Mouse (Mus musculus) adipocyte (in vitro differentiated cells): Measurements from ENCODE around the gene Hmx2.

Source experiments
- DNase-seq: peaks from one replicate; pipeline ENCODE4 v3.0.0-alpha.2; 2016; ENCODE audit warnings: low spot score

The Hmx2 gene

DNA sequence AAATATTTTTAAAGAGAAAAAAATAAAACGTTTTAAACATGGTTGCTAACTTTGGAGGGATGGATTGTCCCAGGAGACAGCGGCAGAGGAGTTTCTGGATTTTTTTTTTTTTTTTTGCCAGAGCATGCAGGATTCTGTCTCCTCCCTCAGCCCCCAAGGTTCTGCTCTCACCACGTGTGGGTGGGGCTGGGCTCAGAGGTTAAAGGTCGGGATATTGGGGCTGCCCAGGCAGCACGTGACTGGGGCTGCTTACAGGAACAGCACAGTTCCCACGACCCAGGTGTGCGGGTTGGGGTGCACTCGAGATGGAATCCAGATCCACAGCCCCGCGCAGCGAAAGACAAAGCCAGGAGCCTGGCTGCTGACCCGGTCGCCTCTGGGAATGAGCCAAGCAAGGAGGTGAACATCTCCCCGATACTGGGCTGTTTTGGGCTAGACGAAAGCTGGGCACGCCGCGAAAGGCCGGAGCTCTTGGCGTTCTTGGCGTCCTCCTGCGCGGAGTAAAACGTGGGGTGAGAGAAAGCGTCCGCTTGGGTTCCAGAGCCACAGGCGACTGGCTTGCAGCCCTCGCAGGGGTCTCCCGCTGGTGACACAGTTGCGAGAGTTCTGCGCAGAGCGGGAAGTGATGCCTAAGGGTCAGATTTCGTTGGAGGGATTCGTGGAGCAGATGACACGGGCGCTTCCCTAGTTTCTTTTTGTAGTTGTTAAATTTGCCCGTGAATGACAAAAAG lies 8.1 kb downstream of the Hmx2 start:
- no peak for DNase-seq

DNA sequence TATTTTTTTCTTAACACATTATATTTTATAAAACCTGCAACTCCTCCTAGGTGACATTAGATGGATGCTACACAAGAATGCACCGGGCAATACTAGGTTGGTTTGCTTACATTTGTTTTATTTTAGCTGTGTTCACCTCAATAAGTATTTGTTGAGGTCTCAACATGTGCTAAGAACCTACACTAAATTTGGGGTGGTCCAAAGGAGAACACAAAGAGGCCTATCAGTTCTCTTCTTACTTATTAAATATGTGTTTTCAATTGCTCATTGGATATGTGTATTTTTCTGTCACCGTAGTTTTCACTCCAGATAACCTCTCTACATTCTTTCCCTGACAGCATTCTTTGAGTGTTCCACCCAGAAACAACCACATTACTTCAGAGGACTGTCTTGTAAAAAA lies 9.2 kb downstream of the Hmx2 start:
- no peak for DNase-seq

DNA sequence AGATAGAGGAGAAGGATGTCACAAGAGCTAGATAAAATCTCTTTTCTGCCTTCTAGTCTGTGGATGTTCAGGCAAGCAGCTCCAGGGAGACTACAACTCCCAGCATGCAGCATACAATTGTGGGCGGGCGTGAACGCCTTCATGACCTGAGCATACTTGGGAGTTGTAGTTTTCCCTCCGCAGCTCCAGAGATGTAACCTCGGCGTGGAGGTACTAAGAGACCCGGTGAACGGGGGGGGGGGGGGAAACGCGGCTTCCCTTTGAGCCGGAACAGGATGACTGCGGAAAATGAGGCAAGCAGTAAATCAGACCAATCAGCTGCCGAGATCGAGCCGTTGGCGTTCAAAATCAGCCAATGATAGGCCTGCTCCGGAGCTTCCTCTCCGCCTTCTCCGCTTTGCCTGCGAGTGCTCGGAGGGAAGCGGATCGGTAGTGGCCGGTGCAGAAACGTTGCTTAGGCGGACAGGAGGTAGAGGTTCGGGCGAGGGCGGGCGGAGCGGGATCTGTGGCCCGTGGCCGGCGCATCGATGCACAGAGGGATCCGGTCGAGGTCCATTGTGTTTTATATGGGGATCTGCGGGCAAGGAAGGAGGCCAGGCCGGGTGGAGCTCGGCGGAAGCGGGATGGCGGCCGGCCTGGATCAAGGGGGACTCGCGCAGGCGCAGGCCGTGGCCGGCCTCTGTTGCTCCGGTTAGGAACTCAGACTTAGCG lies 11.6 kb downstream of the Hmx2 start, which contains the start of gene Bub3:
TSS of gene Bub3 (plus strand) at position 237 of the 711 bp plus-strand sequence.
- peak; percentile 93 for DNase-seq

DNA sequence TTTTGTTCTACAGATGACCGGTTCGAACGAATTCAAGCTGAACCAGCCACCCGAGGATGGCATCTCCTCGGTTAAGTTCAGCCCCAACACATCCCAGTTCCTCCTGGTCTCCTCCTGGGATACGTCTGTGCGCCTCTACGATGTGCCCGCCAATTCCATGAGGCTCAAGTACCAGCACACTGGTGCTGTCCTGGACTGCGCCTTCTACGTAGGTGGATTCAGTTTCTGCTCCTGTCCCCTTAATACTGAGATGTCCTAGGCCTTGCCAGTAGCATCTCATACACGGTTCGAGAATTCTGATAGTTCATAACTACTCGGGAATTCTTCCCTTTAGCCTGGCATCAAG lies 12.1 kb downstream of the Hmx2 start:
- no peak for DNase-seq

DNA sequence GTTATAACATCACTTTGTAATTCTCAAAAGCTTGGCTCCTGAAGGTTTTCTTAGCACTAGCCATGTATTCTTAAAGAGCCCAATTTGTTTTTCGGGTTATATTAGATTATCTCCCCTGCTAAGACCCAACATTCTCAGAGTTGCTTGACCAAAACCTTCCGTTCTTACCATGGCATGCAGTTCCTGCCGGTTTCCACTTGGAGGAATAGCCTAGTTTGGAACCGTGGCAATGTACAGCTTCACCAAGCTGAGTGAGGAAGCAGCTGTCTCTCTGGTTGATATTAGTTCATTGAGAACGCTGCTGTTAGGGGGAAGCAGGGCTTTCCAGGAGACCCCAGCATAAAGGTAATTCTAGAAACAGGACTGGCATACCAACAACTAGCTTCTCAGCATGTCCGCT lies 26.7 kb downstream of the Hmx2 start:
- no peak for DNase-seq

DNA sequence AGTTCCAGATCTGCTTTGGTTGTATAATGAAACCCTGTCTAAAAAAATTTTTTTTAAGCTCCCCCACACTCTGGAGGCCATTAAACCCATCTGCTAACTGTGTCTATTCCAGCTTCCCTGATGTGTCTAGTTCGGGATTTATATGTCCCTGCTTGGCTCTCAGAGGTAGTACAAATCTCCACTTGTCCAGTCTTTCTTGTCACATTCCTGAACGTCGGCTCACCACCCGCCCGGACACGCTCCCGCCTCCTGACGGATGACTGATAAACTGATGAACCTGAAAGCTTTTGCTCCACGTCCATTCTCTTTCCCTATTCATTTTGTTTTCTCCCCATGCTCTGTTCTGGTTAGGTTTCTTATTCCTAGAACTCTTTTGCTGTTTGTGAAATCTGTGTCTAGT lies 33.6 kb downstream of the Hmx2 start:
- no peak for DNase-seq

DNA sequence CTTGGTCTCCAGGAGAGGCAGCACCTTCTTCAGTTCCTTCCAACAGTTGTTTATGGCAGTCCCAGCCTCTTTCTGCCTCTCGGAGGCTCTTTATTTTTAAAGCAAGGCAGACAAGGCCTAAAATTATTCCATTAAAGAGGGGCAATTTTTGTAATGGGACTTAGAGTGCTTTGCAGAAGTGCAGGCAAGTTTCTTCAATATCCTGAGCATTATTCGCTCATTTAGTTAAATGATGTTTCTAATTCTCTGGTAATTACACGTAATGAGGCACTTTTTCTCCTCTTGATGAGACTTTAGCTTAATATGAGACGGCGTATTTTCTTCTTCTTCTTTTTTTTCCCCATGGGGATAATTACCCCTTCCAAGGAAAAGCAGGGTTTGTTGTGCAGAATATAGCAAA lies 37.0 kb downstream of the Hmx2 start:
- no peak for DNase-seq

DNA sequence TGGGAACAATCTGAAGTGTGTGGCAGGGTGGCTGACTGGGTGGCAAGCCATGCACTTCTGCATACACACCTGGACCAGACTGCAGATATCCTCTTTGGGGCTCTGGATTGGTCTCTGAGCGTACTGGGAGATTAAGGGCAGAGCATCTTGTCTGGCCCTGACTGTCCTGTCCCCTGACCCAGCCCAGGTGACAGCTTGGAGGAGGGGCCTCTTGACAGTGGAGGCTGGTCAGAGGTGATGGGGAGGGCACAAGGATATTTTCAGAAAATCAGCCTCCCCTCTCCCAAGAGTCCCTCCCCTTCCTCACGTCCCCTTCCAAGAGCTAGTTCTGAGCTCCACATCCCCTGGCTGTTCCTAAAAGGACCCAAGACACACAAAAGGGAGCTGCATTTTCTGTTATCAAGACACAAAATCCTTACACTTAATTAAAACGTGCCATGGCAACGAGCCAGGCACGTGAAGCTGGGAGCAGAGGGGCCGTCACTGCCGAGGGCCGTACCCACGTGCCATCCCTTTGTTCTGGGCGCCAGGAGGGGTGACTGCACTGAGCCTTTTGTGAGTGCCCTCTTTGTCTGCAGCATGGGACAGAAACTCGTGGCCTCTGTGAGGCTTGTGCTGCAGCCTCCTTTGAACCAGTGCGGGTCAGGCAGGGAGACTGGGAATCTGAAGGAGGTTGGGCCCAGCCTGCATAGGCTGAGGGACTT lies 49.4 kb downstream of the Hmx2 start:
- no peak for DNase-seq

DNA sequence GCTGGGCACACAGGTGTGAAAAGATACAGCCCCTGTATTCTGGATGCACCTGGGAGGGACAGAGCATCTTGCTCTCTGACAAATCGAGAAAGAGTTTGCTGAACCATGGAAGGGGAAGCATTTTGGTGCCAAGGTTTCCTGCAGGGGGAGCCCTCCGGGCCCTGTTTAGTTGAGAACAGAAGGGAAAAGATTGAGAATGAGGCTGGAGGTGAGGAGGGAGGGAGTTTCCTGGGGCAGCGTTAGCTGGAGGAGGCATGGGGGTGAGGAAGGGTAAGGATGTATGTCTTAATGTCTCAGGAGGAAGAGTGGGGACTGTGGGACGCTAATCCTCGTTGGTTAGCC lies 49.9 kb downstream of the Hmx2 start:
- DNase-seq = no peak

DNA sequence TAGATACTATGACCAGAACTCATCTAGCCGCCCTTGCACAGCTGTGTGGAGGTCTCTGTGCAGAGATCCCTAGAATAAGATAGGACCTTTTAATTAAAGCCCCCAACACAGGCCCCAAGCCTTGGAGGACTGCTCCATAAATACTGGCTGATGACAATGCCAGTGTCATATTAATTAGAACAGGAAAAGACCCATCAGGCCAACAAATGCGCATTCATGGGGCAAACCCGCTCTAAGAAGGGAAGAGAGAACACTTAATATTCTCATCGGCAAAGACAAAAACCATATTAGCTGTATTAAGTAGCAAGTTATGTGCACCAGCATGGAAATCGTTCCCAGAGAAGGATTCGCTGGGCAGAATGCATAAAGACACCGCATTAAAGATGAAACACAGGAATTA lies 53.5 kb downstream of the Hmx2 start:
- DNase-seq = no peak

DNA sequence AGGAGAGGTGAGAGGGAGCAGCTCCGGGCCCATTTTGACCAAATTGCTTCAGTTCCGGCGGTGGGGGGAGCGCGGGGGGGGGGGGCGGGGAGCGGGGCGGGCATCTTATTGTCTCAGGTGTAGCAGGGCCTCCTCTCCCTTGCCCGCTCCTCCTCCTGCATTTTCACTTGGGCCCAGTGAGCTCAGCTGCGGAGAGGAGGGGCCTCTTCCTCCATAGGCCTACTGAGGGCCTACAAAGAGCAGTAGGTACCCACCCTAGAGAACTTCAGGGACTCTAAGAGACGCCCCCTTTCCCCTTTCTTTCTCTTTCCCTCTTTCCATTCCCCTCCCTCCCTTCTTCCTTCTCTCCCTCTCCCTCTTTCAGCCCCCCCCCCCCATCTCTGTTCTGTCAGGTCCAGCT lies 54.6 kb downstream of the Hmx2 start:
- no peak for DNase-seq

DNA sequence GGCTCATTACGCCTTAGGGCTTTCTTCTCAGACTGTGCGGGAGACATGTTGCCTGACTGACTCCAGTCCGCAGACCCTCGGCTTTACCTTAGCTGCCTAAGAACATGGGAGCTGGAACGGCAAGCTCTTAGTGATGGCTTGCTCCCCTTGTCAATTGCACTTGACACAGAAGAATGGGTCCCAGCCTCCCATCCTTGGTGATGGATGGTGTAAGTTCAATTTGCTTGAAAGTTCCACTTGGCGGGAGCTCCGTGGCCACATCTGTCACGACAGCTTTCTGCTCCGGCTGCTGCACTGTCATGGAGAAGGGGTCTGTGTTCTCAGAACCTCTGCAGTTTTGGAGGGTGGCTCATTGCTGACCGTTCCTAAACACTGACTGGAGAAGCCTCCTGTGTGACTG lies 56.4 kb downstream of the Hmx2 start:
- no peak for DNase-seq

DNA sequence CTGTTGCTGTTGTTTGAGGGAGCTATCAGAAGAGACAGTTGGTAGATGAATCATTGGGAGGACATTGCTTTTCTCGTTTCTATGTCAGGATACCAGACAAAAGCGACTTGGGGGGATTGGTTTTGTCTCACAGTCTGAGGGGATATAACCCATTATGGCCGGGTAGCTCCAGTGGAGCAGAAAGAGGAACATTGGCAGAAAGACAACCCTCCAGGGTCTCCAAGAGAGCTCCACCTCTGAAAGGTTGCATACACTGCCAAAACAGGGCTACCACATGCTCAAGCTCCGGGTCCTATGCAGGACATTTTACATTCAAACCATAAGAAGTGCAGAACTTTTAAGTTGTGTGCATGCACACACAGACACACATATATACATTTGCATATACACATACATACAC lies 56.9 kb downstream of the Hmx2 start:
- DNase-seq = no peak
